Mouse (Mus musculus) testis, adult 2 months (tissue): ENCODE measurements around the gene Leng1. TPM values are rescaled to one million over a fixed set of nuclear protein-coding genes. Genes with fewer than 3 reads are reported as not detected.

Source experiments
- H3K27ac ChIP-seq: fragments of 200-500 bp; 2 replicates; pipeline ENCODE4 v1.5.1; 2012; ENCODE audit warnings: low read depth, low read length; ENCODE audit not compliant: control insufficient read depth, insufficient read depth
- H3K27me3 ChIP-seq: fragments of 200-500 bp; 2 replicates; pipeline ENCODE4 v1.6.1; 2012; ENCODE audit warnings: mild to moderate bottlenecking, low read length, moderate library complexity; ENCODE audit not compliant: control insufficient read depth, insufficient read depth
- H3K36me3 ChIP-seq: fragments of 200-500 bp; 2 replicates; pipeline ENCODE4 v1.6.1; 2012; ENCODE audit warnings: mild to moderate bottlenecking, low read length; ENCODE audit not compliant: control insufficient read depth, insufficient read depth
- H3K4me1 ChIP-seq: fragments of 200-500 bp; 2 replicates; pipeline ENCODE4 v1.6.1; 2012; ENCODE audit warnings: low read length; ENCODE audit not compliant: control insufficient read depth, insufficient read depth
- H3K4me3 ChIP-seq: fragments of 200-500 bp; 2 replicates; pipeline ENCODE4 v1.5.1; 2012; ENCODE audit warnings: low read depth, mild to moderate bottlenecking, low read length, moderate library complexity, mixed read lengths; ENCODE audit not compliant: control insufficient read depth
- CTCF ChIP-seq: fragments of 200-500 bp; IDR thresholded peaks from 2 replicates; pipeline ENCODE4 v1.5.1; 2012; ENCODE audit warnings: low read depth, mild to moderate bottlenecking, inconsistent platforms, low read length, moderate library complexity; ENCODE audit not compliant: control insufficient read depth, insufficient read depth, insufficient replicate concordance
- POLR2A ChIP-seq: fragments of 200-500 bp; IDR thresholded peaks from 2 replicates; pipeline ENCODE4 v1.6.1; 2012; ENCODE audit warnings: low read depth, mild to moderate bottlenecking, inconsistent platforms, low read length, moderate library complexity; ENCODE audit not compliant: control insufficient read depth
- polyA plus RNA-seq: library from polyadenylated mRNA; depleted of rRNA; stranded (reverse); fragments of >200 nt; gene quantifications from 2 replicates; pipeline ENCODE4 v1.2.3, GENCODE M21; 2012; rRNA removed

Leng1 gene
- polyA plus RNA-seq, 1 experiment: 5.2 TPM

DNA sequence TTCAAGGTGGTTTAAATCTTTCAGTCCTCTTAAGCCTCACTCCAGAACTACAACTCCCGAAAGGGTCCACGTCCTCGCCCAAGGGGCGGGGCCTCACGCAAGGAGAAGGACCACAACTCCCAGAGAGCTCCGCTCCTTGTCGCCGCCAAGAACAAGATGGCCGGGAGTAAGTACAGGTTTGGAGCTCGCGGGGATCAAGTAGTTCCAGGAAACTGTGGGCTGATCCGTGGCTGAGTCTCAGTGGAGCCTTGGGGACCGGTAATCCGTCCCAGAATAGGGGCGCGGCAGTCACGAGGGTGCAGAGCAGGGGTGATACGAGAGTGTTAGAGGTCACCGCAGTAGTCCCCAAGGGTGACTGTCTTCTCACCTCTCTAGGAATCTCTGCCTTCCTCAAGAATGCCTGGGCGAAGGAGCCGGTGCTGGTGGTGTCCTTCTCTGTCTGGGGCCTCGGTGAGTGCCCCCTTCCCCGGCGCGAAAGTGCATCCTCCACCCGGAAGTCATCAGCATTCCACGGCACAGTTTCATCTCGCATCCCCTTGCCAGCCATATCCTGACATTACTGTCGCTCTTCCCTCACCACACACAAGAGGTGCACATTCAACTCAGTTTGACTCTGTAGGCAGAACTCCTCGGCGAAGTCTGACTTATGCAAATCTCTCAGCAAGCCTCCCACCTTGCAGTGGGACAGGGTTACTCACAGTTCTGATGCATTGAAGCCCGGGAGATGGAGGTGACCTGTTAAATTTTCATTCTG lies 48.2 kb downstream of the Leng1 start, which contains the start of gene Ndufa3:
Gene Ndufa3 (plus strand): TSS at position 132 of the 754 bp plus-strand sequence.
- TF ChIP-seq POLR2A (peak; percentile 74), CTCF (no peak)
- Histone ChIP-seq H3K27me3 (no peaks in the 10 kb centered on the region), H3K27ac (peak within 1 kb of the TSS; percentile 86)

GRCm38 (mm10) chr7:3616389-3617241 lies 49.0 kb downstream of the Leng1 start:
- Histone ChIP-seq H3K4me1 (peaks cover 6% of the 10 kb centered on the region), H3K27me3 (no peaks in the 10 kb centered on the region), H3K4me3 (peak overlapping the region; percentile 91), H3K27ac (no peak overlapping the region), H3K36me3 (peaks cover 1% of the 10 kb centered on the region; the same call in 1 of the 2 replicates)
- TF ChIP-seq POLR2A: no peak
- no peak for TF ChIP-seq CTCF

More for the DNA sequence above, 48.2 kb downstream of the Leng1 start, which contains the start of gene Ndufa3:
- peaks cover 1% of the 10 kb centered on the region; the same call in 1 of the 2 replicates for H3K36me3 ChIP-seq
- peak within 1 kb of the TSS; percentile 91 for H3K4me3 ChIP-seq
- peaks cover 6% of the 10 kb centered on the region for H3K4me1 ChIP-seq

GRCm38 (mm10) chr7:3616057-3616388 lies 49.6 kb downstream of the Leng1 start, which contains the start of gene Oscar:
Oscar (minus strand) TSS chr7:3616157.
- Histone ChIP-seq H3K27ac (no peak within 1 kb of the TSS), H3K27me3 (no peaks in the 10 kb centered on the region), H3K4me1 (peaks cover 11% of the 10 kb centered on the region), H3K4me3 (peak within 1 kb of the TSS; percentile 91; the same call in 1 of the 2 replicates), H3K36me3 (peaks cover 1% of the 10 kb centered on the region; the same call in 1 of the 2 replicates)
- TF ChIP-seq POLR2A (no peak), CTCF (no peak)

DNA sequence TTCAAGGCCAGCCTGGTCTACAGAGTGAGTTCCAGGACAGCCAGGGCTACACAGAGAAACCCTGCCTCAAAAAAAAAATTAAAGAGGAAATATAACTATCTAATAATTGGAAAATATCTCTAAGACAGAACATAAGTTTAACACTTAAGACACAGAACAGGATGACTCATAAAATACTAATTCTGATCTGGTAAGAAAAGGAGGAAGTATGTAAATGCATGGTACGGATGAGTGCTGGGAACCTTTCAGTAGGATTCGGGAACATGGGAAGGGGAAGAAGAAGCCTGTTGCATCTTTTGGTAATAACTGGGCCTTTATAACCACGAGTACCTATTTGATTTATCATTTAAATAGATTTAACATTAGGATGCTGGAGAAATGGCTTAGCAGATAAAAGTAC lies 51.6 kb downstream of the Leng1 start:
- no peak for TF ChIP-seq POLR2A
- TF ChIP-seq CTCF: no peak
- Histone ChIP-seq H3K27ac (no peak overlapping the region), H3K4me1 (peaks cover 12% of the 10 kb centered on the region), H3K36me3 (no peaks in the 10 kb centered on the region), H3K4me3 (no peak overlapping the region), H3K27me3 (no peaks in the 10 kb centered on the region)

- Histone ChIP-seq H3K27ac (peak overlapping the region; percentile 64; the same call in 1 of the 2 replicates), H3K27me3 (no peaks in the 10 kb centered on the region), H3K4me3 (no peak overlapping the region), H3K4me1 (peaks cover 6% of the 10 kb centered on the region), H3K36me3 (no peaks in the 10 kb centered on the region)
- TF ChIP-seq CTCF (no peak), POLR2A (no peak)
These were observed 54.6 kb downstream of the Leng1 start for GRCm38 (mm10) chr7:3611006-3611405.

- peaks cover 6% of the 10 kb centered on the region for H3K4me1 ChIP-seq
- TF ChIP-seq POLR2A (no peak), CTCF (no peak)
- no peak overlapping the region for H3K27ac ChIP-seq
- H3K36me3 ChIP-seq: no peaks in the 10 kb centered on the region
- no peak overlapping the region for H3K4me3 ChIP-seq
- no peaks in the 10 kb centered on the region for H3K27me3 ChIP-seq
These were observed 55.2 kb downstream of the Leng1 start for GRCm38 (mm10) chr7:3610437-3610836.

Other genes with a start within 250 kb of the Leng1 start
- gene Cacng6, start 241.6 kb downstream of the Leng1 start, polyA plus RNA-seq: 0.05 and 0.11 TPM in 2 replicates
- 0.84 and 1.3 TPM in 2 replicates for gene Tarm1, start 163.2 kb downstream of the Leng1 start, polyA plus RNA-seq
- 1.9 and 3.2 TPM in 2 replicates for gene Oscar, start 49.7 kb downstream of the Leng1 start, polyA plus RNA-seq
- 99.6 and 122 TPM in 2 replicates for gene Ndufa3, start 48.5 kb downstream of the Leng1 start, polyA plus RNA-seq
- 17.2 and 18.1 TPM in 2 replicates for gene Tfpt, start 35.9 kb downstream of the Leng1 start, polyA plus RNA-seq
- 24.8 and 26.4 TPM in 2 replicates for gene Prpf31, start 35.9 kb downstream of the Leng1 start, polyA plus RNA-seq
- gene Cnot3, start 20.6 kb downstream of the Leng1 start, polyA plus RNA-seq: 26.3 and 27.1 TPM in 2 replicates
- gene Tmc4, start 11.7 kb upstream of the Leng1 start, polyA plus RNA-seq: 2.9 and 5.1 TPM in 2 replicates
- gene Tsen34, start 27.0 kb upstream of the Leng1 start, polyA plus RNA-seq: 14.0 and 14.6 TPM in 2 replicates
- 12.5 and 14.9 TPM in 2 replicates for gene Mboat7, start 27.7 kb upstream of the Leng1 start, polyA plus RNA-seq
- 408 and 458 TPM in 2 replicates for gene Rps9, start 38.2 kb upstream of the Leng1 start, polyA plus RNA-seq
- 0.51 and 0.79 TPM in 2 replicates for gene Pirb, start 54.6 kb upstream of the Leng1 start, polyA plus RNA-seq
- gene Gm15448, start 159.8 kb upstream of the Leng1 start, polyA plus RNA-seq: not detected in 2 replicates
- gene Pira2, start 179.2 kb upstream of the Leng1 start, polyA plus RNA-seq: 0.09 and 0.12 TPM in 2 replicates
- gene Gm14548, start 232.3 kb upstream of the Leng1 start, polyA plus RNA-seq: 0.11 TPM in 1 of 2 replicates, not detected in the other
- gene Lilra6, start 249.7 kb upstream of the Leng1 start, polyA plus RNA-seq: 0.10 and 0.25 TPM in 2 replicates